Mouse (Mus musculus) liver, embryonic 16.5 days (tissue): Measurements from ENCODE around the gene Hist1h2be. TPM values are rescaled to one million over a fixed set of nuclear protein-coding genes. Genes with fewer than 3 reads are reported as not detected.
"Not testable (repeated sequence)": the region's sequence is repeated elsewhere in the genome, so short reads cannot be mapped to it uniquely, and the experiment has no call there.

Experiments
- ATAC-seq: fragments of 200-750 bp; cut with Nextera tagmentation; 2 replicates; pipeline ENCODE4 v1.8.0; 2017; ENCODE audit warnings: low read depth, mild to moderate bottlenecking, moderate number of reproducible peaks, moderate library complexity
- H3K27ac ChIP-seq: fragments of 300-500 bp; sonication (generic); 2 replicates; pipeline ENCODE4 v1.5.1; 2014; ENCODE audit warnings: mild to moderate bottlenecking, low read length
- H3K27me3 ChIP-seq: fragments of 300-500 bp; sonication (generic); 2 replicates; pipeline ENCODE4 v1.6.1; 2014; ENCODE audit warnings: low read depth, low read length, mixed read lengths; ENCODE audit not compliant: control insufficient read depth, insufficient read depth
- H3K36me3 ChIP-seq: fragments of 300-500 bp; sonication (generic); 2 replicates; pipeline ENCODE4 v1.6.1; 2014; ENCODE audit warnings: mild to moderate bottlenecking; ENCODE audit not compliant: control insufficient read depth, insufficient read depth
- H3K4me1 ChIP-seq: fragments of 300-500 bp; sonication (generic); 2 replicates; pipeline ENCODE4 v1.6.1; 2014; ENCODE audit warnings: low read depth, low read length, mixed read lengths; ENCODE audit not compliant: control insufficient read depth
- H3K4me2 ChIP-seq: fragments of 300-500 bp; sonication (generic); 2 replicates; pipeline ENCODE4 v1.6.1; 2014; ENCODE audit warnings: low read depth, low read length, mixed read lengths
- H3K4me3 ChIP-seq: fragments of 300-500 bp; sonication (generic); 2 replicates; pipeline ENCODE4 v1.5.1; 2014; ENCODE audit warnings: low read depth, mild to moderate bottlenecking, low read length
- H3K9ac ChIP-seq: fragments of 300-500 bp; sonication (generic); 2 replicates; pipeline ENCODE4 v1.6.1; 2014; ENCODE audit warnings: low read depth, low read length
- H3K9me3 ChIP-seq: fragments of 300-500 bp; sonication (generic); replicated peaks from 2 replicates; pipeline ENCODE4 v1.6.1; 2016; ENCODE audit warnings: low read length; ENCODE audit not compliant: control insufficient read depth
- WGBS: fragments of 180-500 bp; shearing (Covaris S2); extraction: QIAGEN DNeasy Blood & Tissue Kit; methylation state at CpG from one replicate; pipeline ENCODE4 v1.1.7; 2014; ENCODE audit not compliant: insufficient replicate concordance; 5-methylcytosine and 5-hydroxymethylcytosine counted together
- polyA plus RNA-seq: library from polyadenylated mRNA; unstranded; fragments of >200 nt; fragmentation: Nextera tagmentation; extraction: Ambion mirVana; gene quantifications from 2 replicates; pipeline ENCODE4 v1.2.1, GENCODE M21; 2015

Hist1h2be gene
- polyA plus RNA-seq, 1 experiment from 2014 or later, result 1.9 TPM

GRCm38 (mm10) chr13:23544787-23545120, 76.2 kb downstream of the Hist1h2be start:
- not testable (repeated sequence) for H3K36me3 ChIP-seq, H3K27me3 ChIP-seq, H3K4me1 ChIP-seq, H3K9me3 ChIP-seq
- 0% methylated on average over 14 of the region's 14 CpGs for WGBS
- peak overlapping the region; percentile 44 for H3K4me2 ChIP-seq
- H3K4me3 ChIP-seq, result peak overlapping the region; percentile 60
- H3K9ac ChIP-seq, result peak overlapping the region; percentile 47
- H3K27ac ChIP-seq, result peak overlapping the region; percentile 99
- peak; percentile 2; the same call in 1 of the 2 replicates for ATAC-seq

GRCm38 (mm10) chr13:23543965-23544786, 76.7 kb downstream of the Hist1h2be start, which contains the start of gene Hist1h3f:
TSS of gene Hist1h3f (plus strand) at chr13:23544052.
- H3K4me1 ChIP-seq, result peaks cover 7% of the 10 kb centered on the region
- H3K27me3 ChIP-seq, result no peaks in the 10 kb centered on the region
- no peaks in the 10 kb centered on the region for H3K9me3 ChIP-seq
- H3K4me2 ChIP-seq, result peak within 1 kb of the TSS; percentile 92
- no peaks in the 10 kb centered on the region for H3K36me3 ChIP-seq
- peak within 1 kb of the TSS; percentile 99 for H3K27ac ChIP-seq
- peak within 1 kb of the TSS; percentile 81 for H3K9ac ChIP-seq
- peak; percentile 78 for ATAC-seq
- H3K4me3 ChIP-seq, result peak within 1 kb of the TSS; percentile 67
- WGBS, result 0% methylated on average over 23 of the region's 45 CpGs

GRCm38 (mm10) chr13:23542999-23543607, 77.8 kb downstream of the Hist1h2be start, which contains the start of gene Hist1h2bh:
TSS of gene Hist1h2bh (minus strand) at chr13:23543392.
- peak within 1 kb of the TSS; percentile 92 for H3K4me2 ChIP-seq
- 0% methylated on average over 34 of the region's 42 CpGs for WGBS
- H3K4me3 ChIP-seq, result peak within 1 kb of the TSS; percentile 67

GRCm38 (mm10) chr13:23542225-23542980, 78.5 kb downstream of the Hist1h2be start:
- Histone ChIP-seq H3K4me2 (peak overlapping the region; percentile 58), H3K27ac (peak overlapping the region; percentile 96), H3K9ac (peak overlapping the region; percentile 81), H3K4me3 (peak overlapping the region; percentile 67), H3K4me1 (peaks cover 12% of the 10 kb centered on the region)
- 7% methylated on average over 3 of the region's 3 CpGs for WGBS
- not testable (repeated sequence) for H3K9me3 ChIP-seq, ATAC-seq, H3K36me3 ChIP-seq, H3K27me3 ChIP-seq

More at GRCm38 (mm10) chr13:23542999-23543607, 77.8 kb downstream of the Hist1h2be start, which contains the start of gene Hist1h2bh:
- peak within 1 kb of the TSS; percentile 99 for H3K27ac ChIP-seq
- H3K27me3 ChIP-seq, H3K4me1 ChIP-seq, H3K9me3 ChIP-seq, H3K36me3 ChIP-seq: not testable (repeated sequence)
- ATAC-seq, result peak; percentile 88
- H3K9ac ChIP-seq, result peak within 1 kb of the TSS; percentile 81

- Histone ChIP-seq H3K27me3 (no peaks in the 10 kb centered on the region), H3K9ac (peak overlapping the region; percentile 41; the same call in 1 of the 2 replicates), H3K27ac (no peak overlapping the region), H3K36me3 (no peaks in the 10 kb centered on the region), H3K9me3 (no peaks in the 10 kb centered on the region), H3K4me1 (peaks cover 19% of the 10 kb centered on the region), H3K4me3 (peak overlapping the region; percentile 33), H3K4me2 (peak overlapping the region; percentile 53)
- no peak for ATAC-seq
- WGBS, result 59% methylated on average over 3 of the region's 3 CpGs
These were observed 79.4 kb downstream of the Hist1h2be start for GRCm38 (mm10) chr13:23541497-23541896.

DNA sequence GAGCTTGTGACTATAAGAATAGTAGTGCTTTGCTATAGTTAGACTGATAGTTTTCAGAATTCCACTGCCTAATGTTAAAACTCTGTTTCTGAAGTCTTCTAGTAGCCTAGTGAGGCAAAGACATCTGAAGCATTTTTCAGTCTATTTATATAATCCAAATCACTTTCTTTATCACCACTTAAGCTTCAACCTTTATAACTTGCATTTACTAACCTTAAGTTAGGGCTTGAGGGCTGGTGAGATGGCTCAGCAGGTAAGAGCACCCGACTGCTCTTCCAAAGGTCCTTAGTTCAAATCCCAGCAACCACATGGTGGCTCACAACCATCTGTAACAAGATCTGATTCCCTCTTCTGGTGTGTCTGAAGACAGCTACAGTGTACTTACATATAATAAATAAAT, 81.1 kb downstream of the Hist1h2be start:
- H3K36me3 ChIP-seq, H3K4me3 ChIP-seq, H3K9me3 ChIP-seq, ATAC-seq, H3K4me2 ChIP-seq, H3K27me3 ChIP-seq, H3K9ac ChIP-seq, H3K27ac ChIP-seq: not testable (repeated sequence)
- 80% methylated on average over 1 of the region's 1 CpGs for WGBS
- H3K4me1 ChIP-seq, result peaks cover 20% of the 10 kb centered on the region

DNA sequence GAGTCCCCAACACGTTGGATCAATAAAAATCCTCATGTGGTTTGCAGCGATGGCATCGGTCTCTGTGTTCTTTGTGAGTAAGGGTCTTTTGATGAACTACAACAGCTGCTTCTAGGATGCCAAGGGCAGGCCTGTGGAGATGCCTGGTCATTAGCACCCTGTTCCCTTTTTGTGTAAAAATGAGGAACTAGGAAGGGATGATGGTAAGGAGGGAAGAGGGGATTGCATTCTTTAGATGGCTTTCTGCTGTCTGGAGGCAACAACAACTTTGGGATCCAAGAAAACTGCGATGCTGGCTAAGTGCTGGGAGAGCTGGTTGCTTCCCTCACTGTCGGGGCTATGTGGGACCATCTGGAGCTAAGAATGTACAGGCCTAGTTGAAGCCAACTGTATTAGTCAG, 82.7 kb downstream of the Hist1h2be start:
- Histone ChIP-seq H3K4me1 (peaks cover 20% of the 10 kb centered on the region), H3K36me3 (no peaks in the 10 kb centered on the region), H3K27ac (peak overlapping the region; percentile 57), H3K4me3 (peak overlapping the region; percentile 50; the same call in 1 of the 2 replicates), H3K9me3 (no peaks in the 10 kb centered on the region), H3K27me3 (no peaks in the 10 kb centered on the region), H3K9ac (peak overlapping the region; percentile 74; the same call in 1 of the 2 replicates), H3K4me2 (peak overlapping the region; percentile 64; the same call in 1 of the 2 replicates)
- ATAC-seq, result no peak
- WGBS, result 70% methylated on average over 5 of the region's 5 CpGs

DNA sequence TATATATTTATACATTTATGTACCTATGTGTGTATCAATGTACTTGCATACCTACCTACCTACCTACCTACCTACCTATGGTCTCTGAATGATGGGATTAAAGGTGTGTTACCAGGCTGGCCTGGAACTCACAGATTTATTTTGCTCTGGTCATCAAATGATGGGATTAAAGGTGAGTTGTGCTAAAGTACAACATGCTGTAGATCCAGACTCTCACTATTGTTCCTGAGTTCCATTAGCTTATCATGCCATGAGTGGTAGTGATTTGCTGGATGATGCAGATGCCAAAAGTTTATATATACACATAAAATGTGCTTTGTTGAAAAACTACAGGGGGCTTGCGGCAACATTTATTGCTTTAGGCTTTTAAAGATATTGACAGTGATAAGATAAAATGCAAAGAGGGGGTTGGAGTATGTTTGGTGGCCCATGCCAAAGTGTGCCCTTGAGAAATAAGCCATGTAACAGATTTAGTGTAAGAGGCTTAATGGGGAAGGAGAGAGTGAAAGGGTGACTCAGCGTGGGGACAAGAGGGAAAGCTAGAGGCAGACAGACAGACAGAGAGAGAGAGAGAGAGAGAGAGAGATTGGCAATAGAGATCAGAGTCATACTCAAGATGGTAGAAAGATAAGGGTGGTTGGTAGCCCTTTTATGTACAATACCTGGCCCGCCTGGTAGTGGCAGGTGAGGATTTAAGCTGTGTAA, 83.8 kb downstream of the Hist1h2be start:
- no peaks in the 10 kb centered on the region for H3K27me3 ChIP-seq
- peak overlapping the region; percentile 50 for H3K4me3 ChIP-seq
- peak overlapping the region; percentile 64 for H3K4me2 ChIP-seq
- H3K9ac ChIP-seq, result peak overlapping the region; percentile 74
- no peaks in the 10 kb centered on the region for H3K9me3 ChIP-seq
- no peaks in the 10 kb centered on the region for H3K36me3 ChIP-seq
- 66% methylated on average over 3 of the region's 3 CpGs for WGBS
- no peak for ATAC-seq
- H3K4me1 ChIP-seq, result peaks cover 28% of the 10 kb centered on the region
- peak overlapping the region; percentile 57 for H3K27ac ChIP-seq
